Mouse (Mus musculus) liver, postnatal 0 days (tissue): ENCODE results near the gene Gpbar1. TPM values are rescaled to one million over a fixed set of nuclear protein-coding genes. Genes with fewer than 3 reads are reported as not detected.

Experiments
- ATAC-seq: fragments of 200-750 bp; cut with Nextera tagmentation; 2 replicates; pipeline ENCODE4 v1.8.0; 2017; ENCODE audit warnings: mild to moderate bottlenecking, moderate library complexity
- DNase-seq: peaks from one replicate; pipeline ENCODE4 v3.0.0-alpha.2; 2016
- H3K27ac ChIP-seq: fragments of 300-500 bp; sonication (generic); 2 replicates; pipeline ENCODE4 v1.5.1; 2014; ENCODE audit warnings: antibody characterized with exemption, moderate library complexity, mild to moderate bottlenecking, low read depth
- H3K27me3 ChIP-seq: fragments of 300-500 bp; sonication (generic); 2 replicates; pipeline ENCODE4 v1.6.1; 2014; ENCODE audit warnings: low read length, control low read depth, mixed read lengths; ENCODE audit not compliant: insufficient read depth
- H3K36me3 ChIP-seq: fragments of 300-500 bp; sonication (generic); replicated peaks from 2 replicates; pipeline ENCODE4 v1.6.1; 2014; ENCODE audit warnings: mild to moderate bottlenecking, control low read depth, low read length, moderate library complexity, mixed read lengths; ENCODE audit not compliant: insufficient read depth
- H3K4me1 ChIP-seq: fragments of 300-500 bp; sonication (generic); 2 replicates; pipeline ENCODE4 v1.6.1; 2014; ENCODE audit warnings: antibody characterized with exemption, mild to moderate bottlenecking, control low read depth; ENCODE audit not compliant: insufficient read depth
- H3K4me2 ChIP-seq: fragments of 300-500 bp; sonication (generic); 2 replicates; pipeline ENCODE4 v1.6.1; 2014; ENCODE audit warnings: low read depth, mild to moderate bottlenecking, low read length, moderate library complexity, mixed read lengths
- H3K4me3 ChIP-seq: fragments of 300-500 bp; sonication (generic); 2 replicates; pipeline ENCODE4 v1.5.1; 2014; ENCODE audit warnings: low read depth, low read length
- H3K9ac ChIP-seq: fragments of 300-500 bp; sonication (generic); replicated peaks from 2 replicates; pipeline ENCODE4 v1.6.1; 2014; ENCODE audit warnings: mild to moderate bottlenecking, moderate library complexity
- H3K9me3 ChIP-seq: fragments of 300-500 bp; sonication (generic); 2 replicates; pipeline ENCODE4 v1.6.1; 2016; ENCODE audit warnings: mild to moderate bottlenecking, control low read depth, low read length, mixed read lengths
- CTCF ChIP-seq: sonication (generic); IDR thresholded peaks from 2 replicates; pipeline ENCODE4 v1.5.1; 2016; ENCODE audit warnings: antibody characterized with exemption, low read depth
- EP300 ChIP-seq: IDR thresholded peaks from 2 replicates; pipeline ENCODE4 v1.6.1; 2016; ENCODE audit warnings: antibody characterized with exemption, low read depth, mild to moderate bottlenecking
- WGBS: fragments of 180-500 bp; shearing (Covaris S2); extraction: QIAGEN DNeasy Blood & Tissue Kit; methylation state at CpG from one replicate; pipeline ENCODE4 v1.1.7; 2014; ENCODE audit not compliant: insufficient replicate concordance; 5-methylcytosine and 5-hydroxymethylcytosine counted together
- polyA plus RNA-seq: library from polyadenylated mRNA; unstranded; fragments of >200 nt; fragmentation: Nextera tagmentation; extraction: Ambion mirVana; gene quantifications from 2 replicates; pipeline ENCODE4 v1.2.1, GENCODE M21; 2015

Gene Gpbar1
- polyA plus RNA-seq, 1 experiment from 2014 or later, result 0.20 TPM

- DNase-seq (no peak), ATAC-seq (no peak)
- 77% methylated on average over 14 of the region's 14 CpGs for WGBS
- H3K27ac ChIP-seq, result no peak overlapping the region
- H3K9ac ChIP-seq, result no peak overlapping the region
- H3K4me1 ChIP-seq, result peaks cover 9% of the 10 kb centered on the region
- no peak overlapping the region for H3K4me3 ChIP-seq
- H3K36me3 ChIP-seq, result peaks cover 25% of the 10 kb centered on the region
- TF ChIP-seq EP300, result no peak
- TF ChIP-seq CTCF, result no peak
- no peak overlapping the region for H3K4me2 ChIP-seq
- H3K27me3 ChIP-seq, result no peaks in the 10 kb centered on the region
- H3K9me3 ChIP-seq, result no peaks in the 10 kb centered on the region
Observed at GRCm38 (mm10) chr1:74280591-74281325, 2.4 kb downstream of the Gpbar1 start.

- DNase-seq (no peak), ATAC-seq (no peak)
- Histone ChIP-seq H3K4me1 (peaks cover 9% of the 10 kb centered on the region), H3K4me3 (no peak overlapping the region), H3K27me3 (no peaks in the 10 kb centered on the region), H3K36me3 (peaks cover 25% of the 10 kb centered on the region), H3K4me2 (no peak overlapping the region), H3K9ac (no peak overlapping the region), H3K27ac (no peak overlapping the region), H3K9me3 (no peaks in the 10 kb centered on the region)
- TF ChIP-seq EP300 (no peak), CTCF (no peak)
- WGBS, result 81% methylated on average over 2 of the region's 2 CpGs
Observed at GRCm38 (mm10) chr1:74281372-74281771, 3.0 kb downstream of the Gpbar1 start.

GRCm38 (mm10) chr1:74281886-74282285 lies 3.5 kb downstream of the Gpbar1 start:
- H3K9me3 ChIP-seq, result no peaks in the 10 kb centered on the region
- ATAC-seq (no peak), DNase-seq (no peak)
- H3K4me1 ChIP-seq, result peaks cover 9% of the 10 kb centered on the region
- no peak overlapping the region for H3K27ac ChIP-seq
- no peak overlapping the region for H3K4me3 ChIP-seq
- 90% methylated on average over 8 of the region's 8 CpGs for WGBS
- TF ChIP-seq CTCF, result no peak
- no peak for TF ChIP-seq EP300
- H3K27me3 ChIP-seq, result no peaks in the 10 kb centered on the region
- H3K4me2 ChIP-seq, result no peak overlapping the region
- H3K36me3 ChIP-seq, result peaks cover 25% of the 10 kb centered on the region
- no peak overlapping the region for H3K9ac ChIP-seq

- Histone ChIP-seq H3K9ac (no peak overlapping the region), H3K4me2 (no peak overlapping the region; the same call in 1 of the 2 replicates), H3K4me3 (no peak overlapping the region), H3K4me1 (peaks cover 9% of the 10 kb centered on the region), H3K27me3 (no peaks in the 10 kb centered on the region), H3K36me3 (peaks cover 27% of the 10 kb centered on the region), H3K27ac (no peak overlapping the region), H3K9me3 (no peaks in the 10 kb centered on the region)
- 84% methylated on average over 10 of the region's 10 CpGs for WGBS
- DNase-seq, result no peak
- no peak for ATAC-seq
- TF ChIP-seq EP300 (no peak), CTCF (no peak)
Observed at GRCm38 (mm10) chr1:74282896-74283625, 4.7 kb downstream of the Gpbar1 start.

GRCm38 (mm10) chr1:74283686-74284463 lies 5.5 kb downstream of the Gpbar1 start:
- Histone ChIP-seq H3K9ac (peak overlapping the region; percentile 85), H3K4me2 (peak overlapping the region; percentile 95), H3K27me3 (no peaks in the 10 kb centered on the region), H3K4me3 (peak overlapping the region; percentile 87), H3K9me3 (no peaks in the 10 kb centered on the region), H3K4me1 (peaks cover 16% of the 10 kb centered on the region), H3K27ac (peak overlapping the region; percentile 89), H3K36me3 (peaks cover 30% of the 10 kb centered on the region)
- TF ChIP-seq CTCF, result no peak
- TF ChIP-seq EP300, result no peak
- ATAC-seq, result peak; percentile 41
- DNase-seq, result peak; percentile 70
- WGBS, result 8% methylated on average over 15 of the region's 15 CpGs

- peak within 1 kb of the TSS; percentile 89 for H3K27ac ChIP-seq
- no peaks in the 10 kb centered on the region for H3K9me3 ChIP-seq
- peaks cover 30% of the 10 kb centered on the region for H3K36me3 ChIP-seq
- H3K27me3 ChIP-seq, result no peaks in the 10 kb centered on the region
- peak within 1 kb of the TSS; percentile 85 for H3K9ac ChIP-seq
- TF ChIP-seq EP300 (peak; percentile 61), CTCF (peak; percentile 48)
- peak within 1 kb of the TSS; percentile 95 for H3K4me2 ChIP-seq
- DNase-seq, result peak; percentile 100
- H3K4me1 ChIP-seq, result peaks cover 18% of the 10 kb centered on the region
- ATAC-seq, result peak; percentile 95
- H3K4me3 ChIP-seq, result peak within 1 kb of the TSS; percentile 87
- under 1% methylated on average over 55 of the region's 56 CpGs for WGBS
Observed at GRCm38 (mm10) chr1:74284543-74285160, 6.3 kb downstream of the Gpbar1 start, which contains the start of the genes Aamp and Pnkd. Gene Aamp, minus strand, starts transcription at chr1:74284738. Gene Pnkd, plus strand, starts transcription at chr1:74284930.
